Mouse (Mus musculus): ENCODE data around the gene Adipor1.

DNA sequence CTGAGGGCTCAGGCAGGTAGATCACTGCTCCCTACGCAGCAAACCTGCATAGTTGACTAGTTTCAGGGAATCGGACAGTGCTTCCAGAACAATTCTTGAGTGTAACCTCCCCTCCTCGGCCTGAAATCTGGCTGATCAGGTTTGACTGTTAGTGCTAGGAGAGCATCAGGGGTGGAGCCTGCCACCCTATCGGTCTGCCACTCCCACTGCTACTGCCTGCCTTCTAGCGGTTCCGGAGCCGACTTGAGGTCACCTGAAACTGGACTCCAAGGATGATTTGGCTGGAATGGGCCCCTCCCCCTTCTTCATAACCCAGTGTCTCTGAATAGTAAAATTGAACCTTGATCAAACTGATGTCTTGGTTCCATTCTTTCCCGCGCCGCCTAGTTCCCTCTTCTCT, 17.8 kb downstream of the Adipor1 start:
- TF ChIP-seq CTCF (IDR thresholded peaks at IDR 0.05; ENCODE audit: extremely low read depth, insufficient read depth, low read length) (no peak), POLR2A (IDR thresholded peaks at IDR 0.05; ENCODE audit: extremely low read depth, insufficient read depth, low read length) (no peak)

Measured in cortical plate, adult 2 months (tissue).